Mouse (Mus musculus) cerebellum, adult 2 months (tissue): ENCODE measurements around the gene Spata1.

Source experiments
- CTCF ChIP-seq: fragments of 200-500 bp; IDR thresholded peaks from 2 replicates; pipeline ENCODE4 v1.5.1; 2011; ENCODE audit warnings: low read depth, mild to moderate bottlenecking, control low read depth, low read length, moderate library complexity, borderline replicate concordance; ENCODE audit not compliant: insufficient read depth
- POLR2A ChIP-seq: fragments of 200-500 bp; IDR thresholded peaks from 2 replicates; pipeline ENCODE4 v1.6.1; 2011; ENCODE audit warnings: low read length, control low read depth, borderline replicate concordance; ENCODE audit not compliant: insufficient read depth

GRCm38 (mm10) chr3:146423710-146424109 lies 75.8 kb downstream of the Spata1 start:
- TF ChIP-seq POLR2A (no peak), CTCF (peak; percentile 30; the same call in 1 of the 2 replicates)
